Mouse (Mus musculus): ENCODE data around the gene Ccdc92. TPM values are rescaled to one million over a fixed set of nuclear protein-coding genes. Genes with fewer than 3 reads are reported as not detected.

Ccdc92 gene
- polyA plus RNA-seq, 1 experiment from 2014 or later: 43.6 TPM

- no peak overlapping the region for H3K27ac ChIP-seq
- 69% methylated on average over 5 of the region's 5 CpGs for WGBS
- H3K4me2 ChIP-seq: no peak overlapping the region
- no peaks in the 10 kb centered on the region for H3K36me3 ChIP-seq (replicated peaks)
- H3K9me3 ChIP-seq: no peaks in the 10 kb centered on the region
- no peak overlapping the region for H3K9ac ChIP-seq
- no peaks in the 10 kb centered on the region for H3K27me3 ChIP-seq (replicated peaks)
- no peaks in the 10 kb centered on the region for H3K4me1 ChIP-seq
- no peak for ATAC-seq (replicated peaks)
- H3K4me3 ChIP-seq: no peak overlapping the region
Observed at GRCm38 (mm10) chr5:124814797-124815196, 47.4 kb downstream of the Ccdc92 start.

- WGBS: 85% methylated on average over 12 of the region's 12 CpGs
- H3K9me3 ChIP-seq: no peaks in the 10 kb centered on the region
Observed at GRCm38 (mm10) chr5:124812466-124812865, 49.8 kb downstream of the Ccdc92 start.

GRCm38 (mm10) chr5:124809708-124810366 lies 52.4 kb downstream of the Ccdc92 start:
- no peaks in the 10 kb centered on the region for H3K36me3 ChIP-seq (replicated peaks)
- H3K9me3 ChIP-seq: no peaks in the 10 kb centered on the region
- H3K4me1 ChIP-seq: no peaks in the 10 kb centered on the region
- H3K4me3 ChIP-seq: no peak overlapping the region
- no peak overlapping the region for H3K27ac ChIP-seq
- H3K4me2 ChIP-seq: no peak overlapping the region
- H3K27me3 ChIP-seq (replicated peaks): no peaks in the 10 kb centered on the region
- 84% methylated on average over 4 of the region's 4 CpGs for WGBS
- H3K9ac ChIP-seq: no peak overlapping the region
- ATAC-seq (replicated peaks): no peak

More at GRCm38 (mm10) chr5:124812466-124812865, 49.8 kb downstream of the Ccdc92 start:
- no peak overlapping the region for H3K9ac ChIP-seq
- H3K4me1 ChIP-seq: no peaks in the 10 kb centered on the region
- no peak overlapping the region for H3K4me2 ChIP-seq
- no peak overlapping the region for H3K27ac ChIP-seq
- H3K4me3 ChIP-seq: no peak overlapping the region
- H3K36me3 ChIP-seq (replicated peaks): no peaks in the 10 kb centered on the region
- no peaks in the 10 kb centered on the region for H3K27me3 ChIP-seq (replicated peaks)
- ATAC-seq (replicated peaks): no peak

- no peaks in the 10 kb centered on the region for H3K9me3 ChIP-seq
- H3K36me3 ChIP-seq (replicated peaks): no peaks in the 10 kb centered on the region
- no peak overlapping the region for H3K9ac ChIP-seq
- no peak overlapping the region for H3K27ac ChIP-seq
- H3K27me3 ChIP-seq (replicated peaks): no peaks in the 10 kb centered on the region
- no peak overlapping the region for H3K4me2 ChIP-seq
- ATAC-seq (replicated peaks): no peak
- H3K4me3 ChIP-seq: no peak overlapping the region
- H3K4me1 ChIP-seq: no peaks in the 10 kb centered on the region
- 93% methylated on average over 7 of the region's 7 CpGs for WGBS
Observed at GRCm38 (mm10) chr5:124792112-124792511, 70.1 kb downstream of the Ccdc92 start.

- Histone ChIP-seq H3K9me3 (no peaks in the 10 kb centered on the region), H3K36me3 (replicated peaks) (no peaks in the 10 kb centered on the region), H3K4me1 (no peaks in the 10 kb centered on the region), H3K27ac (no peak overlapping the region), H3K27me3 (replicated peaks) (no peaks in the 10 kb centered on the region), H3K4me3 (no peak overlapping the region), H3K4me2 (no peak overlapping the region), H3K9ac (no peak overlapping the region)
- 83% methylated on average over 7 of the region's 7 CpGs for WGBS
- no peak for ATAC-seq (replicated peaks)
Observed at GRCm38 (mm10) chr5:124785650-124786049, 76.6 kb downstream of the Ccdc92 start.

Other genes with a start within 250 kb of the Ccdc92 start
- 40.0 and 44.4 TPM in 2 replicates for gene Atp6v0a2, start 233.8 kb downstream of the Ccdc92 start, polyA plus RNA-seq (2015; fragmentation: Nextera tagmentation; extraction: Ambion mirVana)
- 0.12 and 0.13 TPM in 2 replicates for gene Dnah10, start 137.3 kb downstream of the Ccdc92 start, polyA plus RNA-seq (2015; fragmentation: Nextera tagmentation; extraction: Ambion mirVana)
- 117 and 126 TPM in 2 replicates for gene Zfp664, start 267 bp upstream of the Ccdc92 start, polyA plus RNA-seq (2015; fragmentation: Nextera tagmentation; extraction: Ambion mirVana)
- gene Rflna, start 140.8 kb upstream of the Ccdc92 start, polyA plus RNA-seq (2015; fragmentation: Nextera tagmentation; extraction: Ambion mirVana): 6.7 and 7.9 TPM in 2 replicates